Mouse (Mus musculus) stomach, embryonic 15.5 days (tissue): ENCODE data around the gene Armh3. TPM values are rescaled to one million over a fixed set of nuclear protein-coding genes. Genes with fewer than 3 reads are reported as not detected.
A peak's percentile ranks its signal among the peaks of the same experiment; 100 is the strongest.
"Not testable (repeated sequence)": the region's sequence is repeated elsewhere in the genome, so short reads cannot be mapped to it uniquely, and the experiment has no call there.

Source experiments
- ATAC-seq: fragments of 200-750 bp; cut with Nextera tagmentation; 2 replicates; pipeline ENCODE4 v1.8.0; 2017; ENCODE audit warnings: low read depth, moderate number of reproducible peaks, moderate TSS enrichment; ENCODE audit not compliant: insufficient read depth, low FRiP score
- H3K27ac ChIP-seq: fragments of 300-500 bp; sonication (generic); 2 replicates; pipeline ENCODE4 v1.5.1; 2015; ENCODE audit warnings: mild to moderate bottlenecking, inconsistent platforms
- H3K27me3 ChIP-seq: fragments of 300-500 bp; sonication (generic); replicated peaks from 2 replicates; pipeline ENCODE4 v1.6.1; 2015; ENCODE audit warnings: inconsistent platforms
- H3K36me3 ChIP-seq: fragments of 300-500 bp; sonication (generic); 2 replicates; pipeline ENCODE4 v1.6.1; 2015; ENCODE audit warnings: inconsistent platforms
- H3K4me1 ChIP-seq: fragments of 300-500 bp; sonication (generic); 2 replicates; pipeline ENCODE4 v1.6.1; 2015; ENCODE audit warnings: inconsistent platforms
- H3K4me2 ChIP-seq: fragments of 300-500 bp; sonication (generic); 2 replicates; pipeline ENCODE4 v1.6.1; 2015; ENCODE audit warnings: mild to moderate bottlenecking, inconsistent platforms
- H3K4me3 ChIP-seq: fragments of 300-500 bp; sonication (generic); replicated peaks from 2 replicates; pipeline ENCODE4 v1.5.1; 2015; ENCODE audit warnings: inconsistent platforms
- H3K9ac ChIP-seq: fragments of 300-500 bp; sonication (generic); 2 replicates; pipeline ENCODE4 v1.6.1; 2015; ENCODE audit warnings: inconsistent platforms
- H3K9me3 ChIP-seq: fragments of 300-500 bp; sonication (generic); 2 replicates; pipeline ENCODE4 v1.6.1; 2016; ENCODE audit warnings: inconsistent platforms
- WGBS: fragments of 180-500 bp; shearing (Covaris S2); methylation state at CpG from one replicate; pipeline ENCODE4 v1.1.7; 2015; 5-methylcytosine and 5-hydroxymethylcytosine counted together
- polyA plus RNA-seq: library from polyadenylated mRNA; unstranded; fragments of >200 nt; fragmentation: Nextera tagmentation; extraction: Ambion mirVana; gene quantifications from 2 replicates; pipeline ENCODE4 v1.2.1, GENCODE M21; 2015

The Armh3 gene
- polyA plus RNA-seq, 1 experiment from 2014 or later = 13.1 TPM

GRCm38 (mm10) chr19:45999378-45999777 is 1.1 kb upstream of the Armh3 start:
- Histone ChIP-seq H3K36me3 (peaks cover 3% of the 10 kb centered on the region; the same call in 1 of the 2 replicates), H3K9ac (no peak overlapping the region), H3K4me2 (no peak overlapping the region), H3K4me3 (no peak overlapping the region), H3K27me3 (no peaks in the 10 kb centered on the region), H3K9me3 (no peaks in the 10 kb centered on the region), H3K4me1 (peaks cover 13% of the 10 kb centered on the region), H3K27ac (no peak overlapping the region)
- 64% methylated on average over 1 of the region's 1 CpGs for WGBS
- ATAC-seq = no peak

DNA sequence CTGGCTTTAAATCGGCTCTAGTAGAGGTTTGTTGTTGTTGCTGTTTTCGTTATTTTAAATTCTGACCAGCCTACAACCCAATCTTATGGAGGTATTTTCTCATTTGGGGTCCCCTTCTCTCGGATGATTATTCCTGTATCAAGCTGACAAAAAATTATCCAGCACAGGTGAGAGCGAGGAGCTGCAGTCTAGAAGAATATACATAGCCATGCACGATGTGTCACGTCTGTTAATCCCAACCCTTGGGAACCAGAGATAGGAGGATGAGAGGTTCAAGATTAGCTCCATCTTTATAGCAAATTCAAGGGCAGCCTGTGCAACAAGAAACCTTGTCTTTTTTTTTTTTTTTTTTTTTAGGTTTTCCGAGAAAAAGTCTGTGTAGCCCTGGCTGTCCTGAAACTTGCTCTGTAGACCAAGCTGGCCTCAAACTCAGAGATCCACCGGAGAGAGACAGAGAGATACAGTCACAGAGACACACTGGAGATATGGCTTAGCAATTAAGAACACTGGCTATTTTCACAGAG is 468 bp upstream of the Armh3 start:
- WGBS = 12% methylated on average over 8 of the region's 8 CpGs
- peak overlapping the region; percentile 71 for H3K4me2 ChIP-seq
- peak overlapping the region; percentile 34; the same call in 1 of the 2 replicates for H3K9ac ChIP-seq
- H3K4me1 ChIP-seq = peaks cover 7% of the 10 kb centered on the region; the same call in 1 of the 2 replicates
- ATAC-seq = no peak
- no peaks in the 10 kb centered on the region for H3K27me3 ChIP-seq
- no peak overlapping the region for H3K27ac ChIP-seq
- H3K9me3 ChIP-seq = no peaks in the 10 kb centered on the region
- H3K36me3 ChIP-seq = peaks cover 3% of the 10 kb centered on the region; the same call in 1 of the 2 replicates
- peak overlapping the region; percentile 91 for H3K4me3 ChIP-seq

DNA sequence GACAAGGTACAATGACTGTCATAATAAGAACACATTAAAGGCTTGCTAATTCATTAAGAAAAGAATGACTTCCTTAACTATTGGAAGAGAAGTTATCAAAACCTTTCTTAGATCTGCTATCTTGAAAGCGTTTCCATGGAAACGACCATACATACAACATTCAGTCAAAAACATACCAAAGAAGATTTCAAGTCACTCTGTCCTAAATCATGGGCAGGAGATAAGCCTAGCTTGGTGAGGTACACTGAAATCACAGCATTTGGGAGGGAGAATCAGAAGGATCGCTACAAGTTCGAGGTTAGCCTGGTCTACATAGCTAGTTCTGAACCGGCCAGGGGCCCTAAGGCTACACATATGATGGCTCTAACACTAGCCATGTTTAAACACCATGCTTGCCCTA is 923 bp downstream of the Armh3 start:
- H3K4me1 ChIP-seq = 0 out of 2 replicates have a peak, but pooled peaks cover 3% of the 10 kb centered on the region
- no peaks in the 10 kb centered on the region for H3K27me3 ChIP-seq
- peak overlapping the region; percentile 80; the same call in 1 of the 2 replicates for H3K9ac ChIP-seq
- ATAC-seq = no peak
- peak overlapping the region; percentile 91 for H3K4me3 ChIP-seq
- H3K27ac ChIP-seq = no peak overlapping the region
- 55% methylated on average over 5 of the region's 5 CpGs for WGBS
- peak overlapping the region; percentile 71 for H3K4me2 ChIP-seq
- peaks cover 3% of the 10 kb centered on the region; the same call in 1 of the 2 replicates for H3K36me3 ChIP-seq
- H3K9me3 ChIP-seq = no peaks in the 10 kb centered on the region

DNA sequence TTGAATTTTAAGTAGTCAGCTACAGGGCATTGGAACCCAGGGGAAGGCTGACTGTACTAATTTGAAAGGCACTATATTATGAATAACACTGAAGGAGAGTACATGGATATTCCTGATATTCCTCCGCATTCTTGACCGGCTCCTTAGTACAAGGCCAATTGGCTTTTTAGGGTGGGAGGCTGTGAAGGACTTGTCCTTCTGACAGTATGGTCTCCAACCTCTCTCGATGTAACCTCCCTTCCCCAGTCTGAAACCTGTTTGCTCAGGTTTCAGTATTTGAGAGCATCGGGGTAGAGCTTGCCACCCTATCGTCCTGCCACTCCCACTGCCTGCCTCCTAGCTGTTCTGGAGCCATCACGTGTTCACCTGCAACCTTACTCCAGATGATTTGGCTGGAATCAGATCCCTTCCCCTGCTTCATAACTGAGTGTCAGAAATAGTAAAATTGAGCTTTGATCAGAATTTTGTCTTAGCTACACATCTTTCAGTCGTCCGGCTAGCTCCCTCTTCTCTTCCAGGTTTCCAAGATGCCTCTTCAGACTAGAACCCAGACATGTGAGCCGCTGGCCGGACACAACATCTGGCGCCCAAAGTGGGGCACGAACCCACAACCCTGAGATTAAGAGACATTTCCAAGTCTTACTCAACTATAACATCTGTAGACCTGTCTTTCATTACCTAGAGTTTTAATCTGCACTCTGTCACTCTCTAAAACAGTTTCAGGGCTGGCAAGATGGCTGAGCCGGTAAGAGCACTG is 4.1 kb downstream of the Armh3 start:
- Histone ChIP-seq H3K4me3 (no peak overlapping the region), H3K36me3 (peaks cover 3% of the 10 kb centered on the region; the same call in 1 of the 2 replicates), H3K4me2 (no peak overlapping the region), H3K27me3 (no peaks in the 10 kb centered on the region), H3K4me1 (0 out of 2 replicates have a peak, but pooled peaks cover 3% of the 10 kb centered on the region), H3K9ac (no peak overlapping the region), H3K27ac (no peak overlapping the region), H3K9me3 (no peaks in the 10 kb centered on the region)
- ATAC-seq = no peak
- 91% methylated on average over 13 of the region's 13 CpGs for WGBS

GRCm38 (mm10) chr19:45993441-45993840 is 4.8 kb downstream of the Armh3 start:
- not testable (repeated sequence) for H3K9ac ChIP-seq, H3K4me3 ChIP-seq, H3K27me3 ChIP-seq, H3K36me3 ChIP-seq, H3K9me3 ChIP-seq, ATAC-seq, H3K4me1 ChIP-seq, H3K27ac ChIP-seq, H3K4me2 ChIP-seq
- WGBS = 69% methylated on average over 6 of the region's 6 CpGs

DNA sequence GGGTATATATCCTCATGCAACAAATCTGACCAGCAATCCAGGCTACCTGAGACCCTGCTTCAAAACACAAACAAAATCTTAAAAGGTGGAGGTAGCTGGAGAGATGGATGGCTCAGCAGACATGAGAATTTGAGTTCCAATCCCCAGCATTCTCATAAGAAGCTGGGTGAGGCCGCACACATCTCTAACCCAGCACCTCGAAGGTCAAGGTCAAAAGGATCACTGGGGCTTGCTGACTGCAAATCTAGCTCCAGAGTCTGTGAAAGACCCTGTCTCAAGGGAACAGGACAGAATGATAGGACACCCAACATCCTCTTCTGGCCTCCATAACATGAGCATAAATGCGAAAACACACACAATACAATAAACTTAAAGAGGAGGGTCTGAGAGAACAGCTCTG is 7.1 kb downstream of the Armh3 start:
- no peak for ATAC-seq
- no peaks in the 10 kb centered on the region for H3K9me3 ChIP-seq

DNA sequence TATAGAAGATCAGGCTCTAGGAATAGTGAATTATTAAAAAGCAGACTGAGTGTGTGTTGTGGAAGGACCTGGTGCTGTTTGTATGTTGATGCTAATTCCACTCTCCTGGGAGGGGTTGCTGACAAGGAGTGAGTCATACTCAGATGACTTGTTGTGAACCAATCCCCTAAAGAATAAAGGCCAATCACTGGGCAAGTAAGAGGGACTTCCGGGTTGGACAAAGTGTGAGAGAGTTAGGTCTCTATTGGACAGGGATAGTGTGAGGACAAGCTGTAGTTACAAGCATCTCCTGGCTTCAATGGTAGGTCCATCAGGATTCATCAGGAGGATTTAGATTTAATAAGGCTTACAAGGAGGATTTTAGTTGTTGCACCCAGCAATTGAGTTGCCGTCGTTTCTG is 10.1 kb downstream of the Armh3 start:
- H3K27me3 ChIP-seq = no peaks in the 10 kb centered on the region
- ATAC-seq = no peak
- H3K4me2 ChIP-seq = no peak overlapping the region
- WGBS = 98% methylated on average over 3 of the region's 3 CpGs
- H3K36me3 ChIP-seq = no peaks in the 10 kb centered on the region
- no peak overlapping the region for H3K4me3 ChIP-seq
- no peaks in the 10 kb centered on the region for H3K9me3 ChIP-seq
- H3K27ac ChIP-seq = no peak overlapping the region
- no peaks in the 10 kb centered on the region for H3K4me1 ChIP-seq
- no peak overlapping the region for H3K9ac ChIP-seq

More for the DNA sequence above, 7.1 kb downstream of the Armh3 start:
- Histone ChIP-seq H3K27ac (no peak overlapping the region), H3K4me2 (no peak overlapping the region), H3K36me3 (peaks cover 3% of the 10 kb centered on the region; the same call in 1 of the 2 replicates), H3K4me1 (no peaks in the 10 kb centered on the region), H3K9ac (no peak overlapping the region), H3K4me3 (no peak overlapping the region), H3K27me3 (no peaks in the 10 kb centered on the region)
- 87% methylated on average over 3 of the region's 3 CpGs for WGBS

DNA sequence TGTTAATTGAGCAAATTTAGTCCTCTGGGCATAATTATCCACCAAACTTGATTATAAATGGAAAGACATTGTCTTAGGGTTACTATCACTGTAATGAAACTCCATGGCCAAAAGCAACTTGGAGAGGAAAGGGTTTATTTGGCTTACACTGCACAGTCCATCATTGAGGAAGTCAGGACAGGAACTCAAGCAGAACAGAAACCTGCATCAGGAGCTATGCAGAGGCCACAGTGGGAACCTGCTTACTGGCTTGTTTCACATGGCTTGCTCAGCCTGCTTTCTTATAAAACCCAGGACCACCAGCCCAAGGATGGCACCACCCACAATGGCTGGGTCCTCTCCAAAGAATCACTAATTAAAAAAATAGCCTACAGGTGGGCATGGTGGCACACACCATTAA is 13.9 kb downstream of the Armh3 start:
- no peak overlapping the region for H3K9ac ChIP-seq
- H3K9me3 ChIP-seq = no peaks in the 10 kb centered on the region
- no peak overlapping the region for H3K4me2 ChIP-seq
- no peaks in the 10 kb centered on the region for H3K36me3 ChIP-seq
- H3K27ac ChIP-seq = no peak overlapping the region
- H3K4me1 ChIP-seq = no peaks in the 10 kb centered on the region
- no peak for ATAC-seq
- H3K4me3 ChIP-seq = no peak overlapping the region
- no peaks in the 10 kb centered on the region for H3K27me3 ChIP-seq

DNA sequence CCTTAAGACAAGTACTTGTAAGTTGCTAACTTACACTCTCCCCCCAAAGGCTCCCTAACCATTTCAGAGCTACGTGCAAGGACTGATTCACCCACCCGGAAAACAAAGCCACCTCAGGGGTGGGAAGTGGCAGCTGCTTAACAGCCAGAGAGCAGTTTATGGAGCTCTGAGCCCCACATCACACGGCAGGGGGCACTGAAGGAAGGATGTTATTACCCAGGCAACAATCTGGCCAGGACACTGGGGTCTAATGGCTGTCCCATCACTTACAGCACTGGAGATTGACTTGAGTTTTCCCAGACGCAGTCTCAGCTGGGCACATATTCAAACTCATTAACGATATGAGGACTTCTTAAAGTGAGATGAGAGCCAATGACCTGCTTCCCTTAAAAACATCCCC is 37.5 kb downstream of the Armh3 start:
- Histone ChIP-seq H3K9ac (no peak overlapping the region), H3K9me3 (no peaks in the 10 kb centered on the region), H3K27me3 (no peaks in the 10 kb centered on the region), H3K4me1 (no peaks in the 10 kb centered on the region), H3K27ac (no peak overlapping the region), H3K36me3 (0 out of 2 replicates have a peak, but pooled peaks cover 6% of the 10 kb centered on the region), H3K4me2 (no peak overlapping the region), H3K4me3 (no peak overlapping the region)
- no peak for ATAC-seq
- 30% methylated on average over 5 of the region's 5 CpGs for WGBS

- Histone ChIP-seq H3K4me2 (no peak overlapping the region), H3K4me1 (no peaks in the 10 kb centered on the region), H3K9ac (no peak overlapping the region), H3K4me3 (no peak overlapping the region), H3K9me3 (no peaks in the 10 kb centered on the region), H3K36me3 (no peaks in the 10 kb centered on the region), H3K27me3 (no peaks in the 10 kb centered on the region), H3K27ac (no peak overlapping the region)
- 90% methylated on average over 7 of the region's 7 CpGs for WGBS
- no peak for ATAC-seq
These were observed 41.6 kb downstream of the Armh3 start for GRCm38 (mm10) chr19:45956736-45957135.

GRCm38 (mm10) chr19:45953286-45953685 is 45.0 kb downstream of the Armh3 start:
- Histone ChIP-seq H3K9ac (no peak overlapping the region), H3K4me2 (no peak overlapping the region), H3K4me1 (no peaks in the 10 kb centered on the region), H3K27ac (no peak overlapping the region), H3K9me3 (no peaks in the 10 kb centered on the region), H3K36me3 (no peaks in the 10 kb centered on the region; the same call in 1 of the 2 replicates), H3K27me3 (no peaks in the 10 kb centered on the region), H3K4me3 (no peak overlapping the region)
- ATAC-seq = no peak
- WGBS = 7% methylated on average over 3 of the region's 3 CpGs

- H3K4me1 ChIP-seq = no peaks in the 10 kb centered on the region
- H3K9me3 ChIP-seq = no peaks in the 10 kb centered on the region
- H3K36me3 ChIP-seq = no peaks in the 10 kb centered on the region; the same call in 1 of the 2 replicates
- H3K4me2 ChIP-seq = no peak overlapping the region
- no peak overlapping the region for H3K4me3 ChIP-seq
- no peak for ATAC-seq
- 86% methylated on average over 6 of the region's 6 CpGs for WGBS
- no peak overlapping the region for H3K27ac ChIP-seq
- no peaks in the 10 kb centered on the region for H3K27me3 ChIP-seq
- no peak overlapping the region for H3K9ac ChIP-seq
These were observed 49.1 kb downstream of the Armh3 start for GRCm38 (mm10) chr19:45949236-45949635.
